Mouse (Mus musculus) cortical plate, adult 2 months (tissue): ENCODE measurements at regions not wholly inside any gene's neighbourhood (a gene's known extent, or its start where the extent isn't known, plus 50 kb on each side); places are given as distances from the start of the nearest gene placed in this dataset.

Source experiments
- H3K27ac ChIP-seq: fragments of 200-500 bp; 2 replicates; pipeline ENCODE4 v1.5.1; 2012; ENCODE audit warnings: low read length, control low read depth, inconsistent platforms; ENCODE audit not compliant: insufficient read depth
- H3K4me1 ChIP-seq: fragments of 200-500 bp; 2 replicates; pipeline ENCODE4 v1.6.1; 2011; ENCODE audit warnings: low read length; ENCODE audit not compliant: control insufficient read depth, insufficient read depth
- H3K4me3 ChIP-seq: fragments of 200-500 bp; 2 replicates; pipeline ENCODE4 v1.5.1; 2011; ENCODE audit warnings: mild to moderate bottlenecking, low read length, control low read depth; ENCODE audit not compliant: insufficient read depth
- CTCF ChIP-seq: fragments of 200-500 bp; IDR thresholded peaks from 2 replicates; pipeline ENCODE4 v1.5.1; 2011; ENCODE audit warnings: mild to moderate bottlenecking, control low read depth, low read length; ENCODE audit not compliant: insufficient read depth; ENCODE audit errors: extremely low read depth
- POLR2A ChIP-seq: fragments of 200-500 bp; IDR thresholded peaks from 2 replicates; pipeline ENCODE4 v1.6.1; 2011; ENCODE audit warnings: mild to moderate bottlenecking, low read length, control low read depth; ENCODE audit not compliant: insufficient read depth; ENCODE audit errors: extremely low read depth

DNA sequence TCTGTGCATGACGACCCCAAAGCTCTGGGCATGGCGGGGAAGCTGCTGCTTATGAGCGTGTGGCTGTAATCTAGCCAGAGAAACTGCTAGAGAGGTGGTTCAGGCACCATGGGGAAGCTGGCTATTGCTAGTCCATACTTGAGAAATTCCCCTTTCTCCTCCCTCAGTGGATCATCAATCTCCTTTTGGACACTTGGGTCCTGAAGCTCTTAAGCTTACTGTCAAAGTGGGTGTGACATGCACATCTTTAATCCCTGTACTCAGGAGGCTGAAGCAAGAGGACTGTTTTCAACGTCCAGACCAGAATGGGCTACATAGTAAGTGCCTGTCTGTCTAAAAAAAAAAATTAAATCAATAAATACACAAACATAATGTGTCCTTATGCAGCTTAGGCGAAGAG is 125.0 kb downstream of the Irx5 start:
- Histone ChIP-seq H3K4me3 (no peak overlapping the region), H3K27ac (no peak overlapping the region), H3K4me1 (no peaks in the 10 kb centered on the region)
- TF ChIP-seq POLR2A: no peak
- no peak for TF ChIP-seq CTCF

DNA sequence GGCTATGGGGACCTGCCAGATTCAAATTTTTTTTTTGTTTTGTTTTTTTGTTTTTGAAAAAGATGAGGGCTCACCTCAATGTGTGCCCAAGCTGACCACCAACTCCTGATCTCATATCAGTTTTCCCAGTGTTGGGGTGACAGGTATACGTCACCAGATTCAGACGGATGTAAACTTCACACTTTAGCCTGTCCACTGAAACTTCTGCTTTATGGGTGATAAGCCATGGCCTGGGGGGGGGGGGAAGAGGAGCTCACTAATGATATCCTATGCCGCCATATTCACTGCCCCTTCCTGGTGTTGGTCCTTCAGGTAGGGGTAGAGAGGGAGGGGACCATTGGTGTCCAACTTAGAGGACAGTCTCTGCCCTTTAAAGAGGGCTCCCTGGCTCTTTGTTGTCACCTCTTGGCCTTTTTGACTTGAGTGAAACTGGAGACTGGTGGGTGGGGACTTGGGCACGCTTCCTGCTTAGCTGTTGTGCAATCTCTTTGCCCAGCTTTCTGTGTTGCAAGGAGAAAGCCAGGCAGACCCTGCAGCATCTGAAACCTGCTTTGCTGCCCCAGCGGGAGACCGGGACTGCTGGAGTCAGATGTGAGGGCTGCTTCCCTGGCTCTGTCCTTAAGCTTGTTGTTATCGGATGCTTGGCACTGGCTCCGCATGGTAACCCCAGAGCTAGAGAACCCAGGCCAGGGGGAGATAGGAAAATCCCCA is 125.8 kb downstream of the Irx5 start:
- TF ChIP-seq CTCF (no peak), POLR2A (no peak)
- Histone ChIP-seq H3K27ac (no peak overlapping the region), H3K4me3 (no peak overlapping the region), H3K4me1 (no peaks in the 10 kb centered on the region)

DNA sequence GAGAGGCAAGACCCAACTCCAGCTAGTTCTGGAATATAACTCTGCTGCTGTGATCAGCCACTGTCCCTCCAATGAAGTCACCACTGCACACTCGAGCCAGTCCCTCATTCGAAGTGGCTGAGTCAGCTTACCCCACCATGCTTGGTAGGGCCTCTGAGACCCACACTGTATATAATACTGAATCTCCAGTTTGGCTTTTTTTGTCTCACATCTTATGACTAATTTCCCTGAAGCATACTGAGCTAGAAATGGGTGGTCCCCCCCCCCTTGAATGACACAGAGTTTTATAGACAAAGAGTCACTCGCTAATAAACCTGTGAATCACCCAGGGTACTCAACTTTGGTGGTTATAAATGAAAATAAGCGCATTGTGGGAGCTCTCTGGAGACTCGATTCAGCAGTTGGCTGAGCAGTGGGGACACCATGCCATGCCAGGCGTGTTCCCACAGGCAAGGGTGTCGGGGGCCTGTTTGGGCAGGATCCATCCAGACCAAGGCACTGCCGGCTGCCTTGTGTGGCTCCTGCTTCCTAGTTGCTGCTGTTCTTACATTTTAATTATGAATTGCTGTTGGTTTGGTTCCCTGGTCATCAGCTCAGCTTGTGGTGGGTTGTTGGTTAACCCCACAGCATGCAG is 131.2 kb downstream of the Irx5 start:
- no peaks in the 10 kb centered on the region for H3K4me1 ChIP-seq
- no peak overlapping the region for H3K4me3 ChIP-seq
- TF ChIP-seq CTCF: no peak
- no peak for TF ChIP-seq POLR2A
- no peak overlapping the region for H3K27ac ChIP-seq

DNA sequence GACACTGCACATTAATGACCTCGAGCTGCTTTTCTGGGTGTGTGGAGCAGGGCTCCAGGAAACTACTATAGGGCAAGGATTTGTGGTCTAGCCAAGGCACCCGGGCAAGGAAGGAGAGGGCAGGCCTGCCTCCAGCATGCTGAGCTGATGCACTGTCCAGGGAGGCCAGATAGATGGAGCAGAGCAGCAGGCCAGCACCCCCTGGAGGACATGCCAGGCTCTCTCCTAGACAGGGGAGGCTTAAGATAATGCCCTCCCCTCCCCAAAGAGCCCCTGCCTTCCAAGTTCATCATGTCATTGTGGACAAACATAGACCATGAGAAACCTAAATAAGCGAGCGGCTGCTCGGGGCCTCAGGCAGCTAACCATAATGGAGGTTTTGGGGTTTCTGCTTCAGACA is 134.1 kb downstream of the Irx5 start:
- TF ChIP-seq CTCF (no peak), POLR2A (no peak)
- Histone ChIP-seq H3K4me1 (no peaks in the 10 kb centered on the region), H3K4me3 (no peak overlapping the region), H3K27ac (no peak overlapping the region)

DNA sequence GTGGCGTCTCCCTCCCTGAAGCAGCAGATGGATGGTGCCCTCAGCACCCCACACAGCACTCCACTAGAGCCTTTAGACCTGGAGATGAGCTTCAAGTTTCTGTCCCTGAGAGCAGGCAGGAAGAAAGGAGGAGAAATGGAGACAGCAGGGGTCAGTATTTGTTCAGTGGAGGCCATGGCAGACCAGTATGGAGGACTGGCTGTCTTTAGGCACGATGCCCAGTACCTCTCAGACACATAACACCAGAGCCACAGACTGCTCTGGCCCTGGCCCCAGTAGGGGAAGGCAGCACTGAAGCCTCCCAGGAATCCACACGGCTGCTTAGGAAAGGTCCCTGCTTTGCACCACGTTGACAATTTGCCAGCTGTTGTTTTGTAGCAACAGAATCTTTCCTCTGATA is 136.0 kb downstream of the Irx5 start:
- Histone ChIP-seq H3K4me1 (no peaks in the 10 kb centered on the region), H3K27ac (no peak overlapping the region), H3K4me3 (no peak overlapping the region)
- no peak for TF ChIP-seq POLR2A
- no peak for TF ChIP-seq CTCF

DNA sequence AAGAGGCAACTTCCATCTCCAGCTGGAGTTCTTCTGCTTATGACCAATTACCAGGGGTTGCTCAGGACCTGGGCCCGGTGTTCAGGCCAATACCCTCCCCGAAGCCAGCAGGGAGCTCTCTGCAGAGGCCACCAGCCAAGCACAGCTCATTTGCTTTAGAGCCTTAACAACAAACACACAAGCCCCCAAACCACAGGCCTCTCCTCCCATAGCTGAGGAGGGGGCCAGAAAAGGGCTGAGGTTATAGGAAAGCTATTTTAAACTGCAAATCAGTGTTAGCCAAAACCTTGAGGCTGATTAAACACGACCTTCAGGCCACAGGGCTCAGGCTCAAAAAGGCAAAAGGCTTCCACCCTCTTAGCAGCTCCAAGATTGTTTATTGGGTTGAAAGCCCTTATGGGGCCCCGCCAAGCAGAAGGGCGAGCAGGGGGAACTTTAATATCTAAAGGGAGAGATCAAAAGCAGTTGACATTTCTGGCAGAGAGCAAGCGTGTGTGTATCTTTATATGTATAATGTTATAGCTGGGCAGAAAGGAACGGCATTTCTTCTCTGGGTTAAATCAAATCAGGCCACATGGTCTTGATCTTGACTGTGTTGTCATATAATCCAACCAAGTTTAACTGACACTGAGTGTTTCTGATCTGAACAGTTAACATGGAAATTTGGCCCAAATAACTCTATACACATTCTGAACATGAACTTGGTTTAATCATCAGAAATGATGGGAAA is 148.3 kb downstream of the Irx5 start:
- Histone ChIP-seq H3K4me3 (no peak overlapping the region), H3K4me1 (no peaks in the 10 kb centered on the region), H3K27ac (no peak overlapping the region)
- no peak for TF ChIP-seq POLR2A
- no peak for TF ChIP-seq CTCF

DNA sequence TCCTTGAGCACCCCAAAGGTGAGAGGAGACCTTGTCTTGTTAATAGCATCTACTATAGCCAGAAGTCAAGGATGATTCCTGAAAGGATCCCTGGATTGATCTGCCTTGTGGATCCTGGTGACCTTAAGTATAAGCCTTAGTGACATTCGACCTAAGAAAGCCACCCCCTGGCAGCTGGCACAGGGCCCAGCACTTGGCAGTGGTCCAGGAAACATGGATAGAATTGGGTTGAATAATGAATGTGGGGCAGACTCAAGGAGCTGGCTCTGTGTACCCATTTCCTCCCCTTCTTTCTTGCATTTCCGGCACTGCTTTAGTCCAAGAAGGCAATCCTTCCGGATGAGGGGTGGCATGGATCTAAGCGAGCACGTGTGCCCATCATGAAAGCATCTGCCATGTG is 149.0 kb downstream of the Irx5 start:
- no peak overlapping the region for H3K4me3 ChIP-seq
- H3K27ac ChIP-seq: no peak overlapping the region
- H3K4me1 ChIP-seq: no peaks in the 10 kb centered on the region
- TF ChIP-seq POLR2A (no peak), CTCF (no peak)

DNA sequence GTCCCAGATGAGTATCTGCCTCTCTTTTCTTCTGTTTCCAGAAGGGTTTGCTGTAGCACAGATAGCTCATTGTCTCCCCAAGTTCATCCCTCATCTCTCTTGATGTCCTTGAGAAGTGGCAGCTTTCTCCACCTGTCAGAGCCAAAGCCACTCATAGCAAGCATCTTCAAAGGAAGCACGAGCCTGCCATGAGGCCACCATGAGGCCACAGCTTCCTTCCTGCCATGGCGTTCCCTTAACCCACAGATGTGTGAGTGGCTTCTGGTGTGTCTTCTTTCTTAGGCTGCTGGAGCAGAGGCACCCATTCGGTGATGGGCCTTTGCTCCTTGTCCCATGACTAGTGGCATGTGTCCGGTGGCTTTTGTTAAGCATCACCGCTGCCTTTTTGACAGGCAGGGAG is 149.5 kb downstream of the Irx5 start:
- H3K27ac ChIP-seq: no peak overlapping the region
- no peaks in the 10 kb centered on the region for H3K4me1 ChIP-seq
- TF ChIP-seq POLR2A (no peak), CTCF (no peak)
- H3K4me3 ChIP-seq: no peak overlapping the region

DNA sequence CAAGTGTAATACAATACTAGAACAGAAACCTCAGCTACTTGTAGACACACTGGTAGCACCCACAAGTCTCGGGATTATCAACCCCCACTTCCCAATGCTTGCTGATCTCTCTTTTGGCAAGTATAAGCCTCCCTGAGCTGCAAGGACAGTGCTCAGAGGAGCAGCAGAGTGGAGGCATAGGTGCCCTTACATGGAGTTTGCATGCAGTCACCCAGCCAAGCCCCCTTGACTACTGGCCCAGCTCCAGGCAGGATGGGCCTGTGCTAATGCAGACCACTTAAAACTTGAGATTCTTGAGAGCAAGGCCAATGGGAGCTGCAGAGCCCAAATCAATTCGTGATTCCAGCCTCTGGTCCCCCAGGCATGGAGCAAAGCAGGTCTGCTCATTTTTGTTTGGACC is 158.0 kb downstream of the Irx5 start:
- no peak for TF ChIP-seq CTCF
- no peak for TF ChIP-seq POLR2A
- Histone ChIP-seq H3K27ac (no peak overlapping the region), H3K4me3 (no peak overlapping the region), H3K4me1 (no peaks in the 10 kb centered on the region)

DNA sequence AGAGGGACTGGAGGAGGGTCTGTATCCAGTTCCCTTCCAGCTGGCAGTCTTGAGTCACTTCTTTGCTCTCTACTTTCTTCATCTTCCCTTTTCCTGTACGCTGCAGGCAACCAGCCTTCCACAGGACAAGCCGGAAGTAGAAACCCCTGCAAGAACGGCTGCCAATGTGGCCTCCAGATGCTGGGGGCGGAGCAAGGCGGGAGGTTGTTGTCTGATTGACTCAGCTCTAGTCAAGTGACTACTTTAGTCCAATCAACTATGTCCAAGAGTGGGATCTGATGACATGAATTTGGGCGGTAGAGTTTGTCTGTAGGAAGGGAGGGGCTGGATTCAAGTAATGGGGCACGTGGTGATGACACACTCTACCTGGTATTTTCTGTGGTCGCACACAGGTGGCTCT is 156.1 kb upstream of the Irx6 start:
- TF ChIP-seq POLR2A (no peak), CTCF (no peak)
- Histone ChIP-seq H3K4me1 (no peaks in the 10 kb centered on the region), H3K27ac (no peak overlapping the region), H3K4me3 (no peak overlapping the region)
